Mouse (Mus musculus): ENCODE measurements around the gene Tmeff2.

The Tmeff2 gene

DNA sequence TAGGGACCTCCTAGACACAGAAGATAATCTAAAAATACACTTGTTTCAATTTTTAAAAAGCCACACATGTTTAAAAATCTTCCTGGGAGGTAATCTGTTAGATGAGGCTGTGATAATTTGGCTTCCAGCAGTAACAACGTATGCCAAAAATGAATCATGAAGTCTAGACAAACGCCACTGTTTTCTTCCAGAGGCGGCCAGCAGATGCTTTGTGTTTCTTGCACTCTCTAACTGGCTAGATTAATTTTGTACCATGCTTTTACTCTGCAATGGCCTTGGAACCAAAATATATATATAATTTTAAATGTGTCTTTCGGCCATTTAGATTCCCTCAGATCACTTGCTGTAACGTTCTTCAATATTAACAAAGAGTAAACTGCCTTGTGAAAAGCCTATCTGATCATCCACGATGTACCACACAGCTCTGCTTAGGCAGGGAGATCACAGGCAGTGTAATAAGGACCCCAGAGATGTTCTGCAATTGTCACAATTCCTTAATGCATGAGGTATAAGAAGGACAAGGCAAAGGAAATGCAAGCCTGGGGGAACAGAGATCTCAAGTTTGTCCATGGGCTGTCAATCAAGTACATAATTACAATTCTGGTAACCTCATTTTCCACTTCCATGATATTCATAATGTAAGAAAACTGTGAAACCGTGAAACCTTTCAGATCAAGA, 80.8 kb downstream of the Tmeff2 start:
- DNase-seq: no peak

- no peak for DNase-seq
Observed at GRCm38 (mm10) chr1:50990661-50991060, 90.2 kb downstream of the Tmeff2 start.

- no peak for DNase-seq
Observed at GRCm38 (mm10) chr1:50994505-50994904, 94.1 kb downstream of the Tmeff2 start.

DNA sequence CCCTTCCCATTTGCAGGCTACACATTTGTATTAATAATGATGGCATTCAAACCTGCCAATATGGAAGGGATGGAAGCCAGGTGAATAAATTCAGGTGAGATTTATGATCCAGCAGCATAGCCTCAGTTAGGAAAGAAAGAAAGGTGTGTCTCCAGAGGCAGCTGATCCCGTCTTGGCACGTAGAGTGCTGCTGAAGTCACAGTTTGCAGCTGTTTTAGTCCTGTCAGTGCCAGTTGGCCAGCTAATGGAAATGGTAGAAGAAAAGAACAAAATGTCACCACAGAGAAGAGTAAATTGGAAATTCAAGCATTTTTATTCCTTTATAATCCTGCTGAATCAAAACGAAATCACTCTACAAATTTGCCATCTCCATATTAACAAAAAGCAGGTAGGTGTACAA, 99.3 kb downstream of the Tmeff2 start:
- no peak for DNase-seq

GRCm38 (mm10) chr1:51008344-51008743, 107.9 kb downstream of the Tmeff2 start:
- DNase-seq: no peak

- no peak for DNase-seq
Observed at GRCm38 (mm10) chr1:51040249-51040648, 139.8 kb downstream of the Tmeff2 start.

GRCm38 (mm10) chr1:51044810-51045209, 144.4 kb downstream of the Tmeff2 start:
- DNase-seq: no peak

DNA sequence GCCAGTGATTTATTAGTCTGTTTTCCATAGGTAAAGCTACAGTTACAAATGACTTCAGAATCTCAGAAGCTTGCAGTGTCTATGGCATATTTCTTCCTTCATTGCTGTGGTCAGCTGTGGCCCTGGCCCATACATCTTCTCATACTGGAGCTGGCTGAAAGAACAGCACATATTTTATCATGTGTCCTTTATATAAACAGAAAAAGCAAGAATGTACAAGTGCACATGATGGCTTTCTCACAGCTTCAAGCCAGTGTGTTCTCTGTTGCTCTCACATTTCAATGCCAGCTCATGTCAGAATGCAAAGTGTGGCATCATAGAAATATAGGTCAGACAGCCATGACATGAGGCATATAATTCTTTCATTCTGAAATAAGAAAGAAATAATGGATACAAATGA, 164.1 kb downstream of the Tmeff2 start:
- DNase-seq: no peak

DNA sequence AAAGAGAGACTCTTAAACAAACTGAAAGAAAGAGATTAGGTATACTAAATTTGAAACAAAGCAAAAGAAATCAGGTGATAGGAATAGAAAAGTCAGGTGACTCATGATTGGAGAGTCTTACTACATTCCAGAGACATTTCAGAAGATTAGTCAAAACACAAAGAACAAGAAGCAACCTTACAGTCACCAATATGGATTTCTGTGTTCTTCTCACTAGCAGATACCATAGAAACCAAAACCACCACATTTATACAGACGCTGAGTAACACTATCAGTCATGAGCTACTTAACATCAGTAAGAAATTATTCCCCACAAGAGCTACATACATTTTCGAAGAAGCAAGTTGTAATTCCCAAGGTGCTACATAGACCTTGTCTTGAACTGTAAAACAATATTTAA, 165.2 kb downstream of the Tmeff2 start:
- DNase-seq: no peak

DNA sequence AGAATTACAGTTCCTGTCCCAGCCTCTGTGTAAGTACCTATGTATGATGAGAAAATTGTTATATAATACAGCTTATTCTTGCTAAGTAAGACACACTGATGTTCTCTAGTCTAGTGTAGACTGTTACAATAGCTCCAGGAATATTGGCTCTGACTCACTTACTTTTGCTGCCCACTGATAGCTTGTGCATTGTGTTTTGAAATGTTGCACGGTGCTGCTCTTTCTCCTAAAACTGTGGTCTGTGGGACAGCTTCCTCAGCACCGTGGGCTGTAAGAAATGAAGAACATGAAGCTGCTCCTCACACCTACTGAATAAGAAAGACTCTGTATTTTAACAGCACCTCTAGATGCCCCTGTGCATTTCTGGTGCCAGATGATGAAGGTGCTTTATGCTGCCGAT, 168.4 kb downstream of the Tmeff2 start:
- DNase-seq: no peak

GRCm38 (mm10) chr1:51069288-51069687, 168.8 kb downstream of the Tmeff2 start:
- no peak for DNase-seq

GRCm38 (mm10) chr1:51074076-51074475, 173.6 kb downstream of the Tmeff2 start:
- DNase-seq: no peak

GRCm38 (mm10) chr1:51075785-51076771, 175.6 kb downstream of the Tmeff2 start:
- no peak for DNase-seq

DNA sequence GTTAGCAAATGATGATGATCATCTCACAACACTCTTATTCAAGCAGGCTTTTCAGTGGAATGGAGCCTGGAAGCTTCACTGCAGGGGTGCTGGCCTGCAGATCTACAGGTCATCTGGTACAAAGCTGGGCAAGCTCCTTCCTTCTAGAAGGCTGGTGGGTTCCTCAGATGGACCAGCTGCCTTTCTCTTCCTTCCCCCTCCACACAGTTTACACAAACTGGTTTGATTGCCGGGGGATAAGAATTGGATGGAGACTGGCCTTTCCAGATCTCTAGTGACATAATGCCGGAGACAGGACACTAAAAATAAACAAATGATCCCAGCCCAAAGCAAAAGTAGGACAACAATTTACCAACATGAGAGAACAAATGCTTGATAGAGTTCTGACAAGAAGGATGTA, 188.5 kb downstream of the Tmeff2 start:
- no peak for DNase-seq

GRCm38 (mm10) chr1:51089803-51090202, 189.4 kb downstream of the Tmeff2 start:
- no peak for DNase-seq

DNA sequence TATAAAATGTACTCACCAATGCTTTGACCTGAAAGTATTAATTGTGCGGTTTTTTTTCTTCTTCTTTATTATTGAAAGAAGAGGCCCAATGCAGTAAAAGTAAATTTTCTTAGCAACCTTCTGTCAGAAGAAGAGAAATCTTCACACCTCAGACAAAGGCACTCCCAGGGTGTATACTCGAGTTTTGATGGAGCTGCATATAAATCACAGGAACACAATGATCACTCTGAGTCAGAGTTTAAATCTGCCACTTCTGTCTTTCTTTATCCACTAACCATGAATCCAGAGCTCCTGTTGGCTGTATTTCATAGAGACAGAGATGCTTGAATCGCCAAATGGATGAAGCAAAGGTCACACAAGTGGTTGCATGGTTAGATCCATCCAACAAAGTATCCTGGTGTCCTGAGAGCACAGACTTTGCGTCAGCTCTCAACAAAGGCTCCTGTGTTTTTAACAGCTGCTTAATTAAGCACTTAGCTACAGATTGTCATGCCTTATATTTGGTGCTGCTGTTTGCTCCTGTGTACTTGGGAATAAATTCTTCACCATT, 189.8 kb downstream of the Tmeff2 start:
- no peak for DNase-seq

- no peak for DNase-seq
Observed at GRCm38 (mm10) chr1:51094713-51095112, 194.3 kb downstream of the Tmeff2 start.

DNA sequence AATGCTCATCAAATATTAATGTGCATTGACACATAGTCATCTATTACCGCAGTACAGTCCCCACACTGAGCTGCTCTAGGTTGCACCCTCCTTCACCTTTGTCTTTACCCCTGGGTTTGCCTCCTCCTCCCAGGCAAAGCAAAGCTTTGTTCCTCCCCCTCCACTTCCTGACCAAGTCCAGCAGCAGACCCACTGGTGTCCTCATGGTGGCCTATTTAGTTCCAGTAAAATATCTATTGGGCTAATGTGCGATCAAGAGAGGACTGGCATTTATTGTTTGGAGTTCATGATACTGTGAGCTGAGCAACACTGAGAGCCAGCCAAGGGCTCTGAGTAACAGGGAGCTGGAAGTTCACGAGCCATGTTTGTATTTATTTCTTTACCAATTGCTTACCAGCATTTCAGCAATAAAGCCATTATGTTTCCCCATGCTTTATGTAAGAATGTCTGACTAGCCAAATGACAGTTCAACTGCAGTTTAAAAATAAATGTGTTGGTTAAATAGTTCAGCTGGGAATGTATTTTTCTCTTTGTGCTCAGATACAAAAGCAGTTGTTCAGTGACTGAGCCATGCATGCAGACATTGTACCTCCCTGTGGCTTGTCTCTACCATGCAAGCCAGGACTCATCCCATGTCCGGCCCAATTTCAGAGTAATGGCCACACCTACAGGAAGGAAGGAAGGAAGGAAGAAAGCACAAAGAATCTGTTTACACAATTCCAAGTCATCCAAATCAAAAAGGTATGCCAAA, 196.6 kb downstream of the Tmeff2 start:
- DNase-seq: no peak

- DNase-seq: no peak
Observed at GRCm38 (mm10) chr1:51101034-51101590, 200.7 kb downstream of the Tmeff2 start.

DNA sequence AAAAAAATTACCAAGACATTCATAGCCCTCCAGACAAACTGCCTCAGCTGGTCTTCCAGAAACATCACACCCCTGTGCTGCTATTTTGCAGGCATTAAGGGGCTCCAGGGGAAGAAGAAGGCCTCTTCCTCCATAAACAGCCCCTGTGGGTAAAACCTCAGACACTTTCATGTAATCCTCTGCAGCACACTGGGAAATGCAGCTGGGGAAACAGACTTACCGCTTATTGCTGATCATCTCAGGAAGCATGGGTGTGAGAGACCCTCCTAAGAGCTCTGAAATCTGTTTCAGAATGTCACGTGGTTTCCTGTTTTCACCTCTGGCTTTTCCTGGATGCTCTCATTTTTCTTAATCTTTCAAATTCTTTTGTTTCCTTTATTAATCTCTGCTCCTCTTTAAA, 204.3 kb downstream of the Tmeff2 start:
- DNase-seq: peak; percentile 28

DNA sequence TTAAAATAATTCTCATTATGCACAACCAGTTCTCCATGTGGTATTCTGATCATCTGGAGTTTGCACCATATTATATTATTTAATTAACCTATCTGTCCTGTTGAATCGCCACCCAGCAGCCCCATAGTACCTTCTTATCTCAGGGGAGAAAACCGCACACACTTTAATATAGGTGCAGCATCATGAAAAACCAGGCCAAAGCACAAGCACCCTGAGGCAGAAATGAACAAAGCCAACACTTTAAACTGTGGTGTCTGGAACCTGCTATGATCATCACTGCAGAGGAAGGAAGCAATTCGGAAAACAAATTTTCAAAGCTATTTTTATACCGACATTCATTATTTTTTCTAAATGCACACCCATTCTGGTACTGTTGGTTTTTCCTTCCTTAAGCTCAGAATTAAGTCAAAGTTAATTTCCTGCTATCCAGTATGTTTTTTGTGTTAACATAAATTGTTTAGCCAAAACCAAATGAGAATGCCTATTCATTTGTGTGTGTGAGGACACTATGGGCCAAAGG, 206.0 kb downstream of the Tmeff2 start:
- DNase-seq: no peak

- DNase-seq: no peak
Observed at GRCm38 (mm10) chr1:51107299-51107698, 206.9 kb downstream of the Tmeff2 start.

DNA sequence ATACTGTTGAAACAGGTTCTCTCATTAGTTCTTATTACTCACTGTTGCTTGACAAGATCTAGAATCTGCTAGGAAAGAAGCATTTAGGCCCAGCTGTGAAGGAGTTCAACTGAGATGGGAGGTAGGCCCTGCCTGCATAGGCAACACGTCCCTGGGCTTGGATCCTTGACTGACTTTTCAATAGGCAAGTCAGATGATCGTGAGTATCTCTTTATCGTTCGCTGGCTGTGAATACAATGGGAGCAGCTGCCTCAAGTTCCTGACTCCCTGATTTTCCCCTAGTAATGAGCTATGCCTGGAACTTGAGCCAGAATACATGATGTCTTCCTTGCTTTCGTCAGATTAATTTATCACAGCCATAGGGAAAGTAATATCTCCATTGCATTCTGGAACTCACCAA, 214.3 kb downstream of the Tmeff2 start:
- DNase-seq: no peak
